Comparison of ENCODE assay signal across 10 mouse cellular contexts in the genomic region with DNA sequence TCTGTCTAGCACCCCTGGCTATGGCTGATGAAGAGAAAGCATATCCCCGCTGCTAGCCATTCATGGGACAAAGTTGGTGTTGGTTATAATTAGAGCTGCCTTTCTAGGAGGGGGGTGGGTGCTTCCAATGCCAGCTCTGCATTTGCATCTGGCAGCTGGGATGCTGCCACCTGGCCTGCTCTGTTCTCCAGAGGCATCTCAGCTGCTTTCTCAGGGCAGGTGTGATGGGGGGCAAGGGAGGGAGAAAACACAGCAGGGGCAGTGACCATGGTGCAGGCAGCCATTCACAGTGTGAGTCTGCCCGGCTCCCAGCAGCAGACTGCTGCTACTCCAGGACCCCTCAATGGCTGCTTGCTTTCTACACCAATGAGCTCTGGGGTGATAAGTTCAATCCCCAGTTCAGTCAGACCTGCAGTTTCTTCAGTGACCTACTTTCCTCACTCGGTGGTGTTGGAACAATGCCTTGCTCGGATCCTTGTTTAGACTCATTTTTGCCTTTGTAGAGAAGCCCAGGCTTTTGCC.
DNase-seq lines count a peak whose midpoint lies in the region; ATAC-seq and TF ChIP-seq lines count a peak whose summit lies in the region.
"Had no signal": no experiment of that assay in that cellular context is flagged by ENCODE, and none has a peak within 500 bp of the region (broad histone marks: within the 10 kb centered on the region; RNA-seq: fewer than 3 reads in every experiment).

No protein-coding gene starts in this region.

- DNase-seq in cerebellum, adult 11-12 months = peak; percentile 23
- no peak for DNase-seq in cerebellum, adult 8-10 months
- peak; percentile 42 to 60 for DNase-seq in cerebellum, adult 2 months
- peak; percentile 59 to 63 for DNase-seq in heart, adult 18-20 months
- DNase-seq in adrenal gland, postnatal 4 days (ENCODE audit: low spot score in 2 of 2) = no peak
- no peak for DNase-seq in frontal cortex, postnatal 14 days (ENCODE audit: low spot score in 2 of 2)
- DNase-seq in urinary bladder, postnatal 36 days (ENCODE audit: low spot score in 2 of 2) = no peak

- 33% methylated on average over 4 of the region's 4 CpGs for WGBS in cerebellum, adult 2 months
- 17% methylated on average over 4 of the region's 4 CpGs for whole genome bisulfite sequencing in hindbrain, embryonic 15.5 days

- H3K9ac ChIP-seq in hindbrain, embryonic 15.5 days = no peak overlapping the region
- H3K9ac ChIP-seq: limb, embryonic 15.5 days had no signal

- peak; percentile 50 for ATAC-seq in hindbrain, embryonic 15.5 days (ENCODE audit: low FRiP score, low read depth)

- H3K4me3 ChIP-seq in cerebellum, adult 2 months (replicated peaks; ENCODE audit: insufficient read depth, low read depth, low read length) = no peak overlapping the region
- H3K4me3 ChIP-seq in hindbrain, embryonic 15.5 days = no peak overlapping the region
- H3K4me3 ChIP-seq: erythroblast, embryonic 14.5 days; limb, embryonic 15.5 days had no signal

- no peak overlapping the region for H3K4me2 ChIP-seq in hindbrain, embryonic 15.5 days
- H3K4me2 ChIP-seq: limb, embryonic 15.5 days had no signal

- H3K36me3 ChIP-seq in hindbrain, embryonic 15.5 days = no peaks in the 10 kb centered on the region
- H3K36me3 ChIP-seq: limb, embryonic 15.5 days had no signal

- no peak for TF ChIP-seq CTCF in cerebellum, adult 2 months (IDR thresholded peaks at IDR 0.05; ENCODE audit: borderline replicate concordance, insufficient read depth, low read depth, low read length)

- no peak overlapping the region for H3K27ac ChIP-seq in cerebellum, adult 2 months (ENCODE audit: insufficient read depth, low read length)
- H3K27ac ChIP-seq in hindbrain, embryonic 15.5 days (replicated peaks) = peak overlapping the region; percentile 40; the same call in 1 of the 2 replicates
- H3K27ac ChIP-seq: limb, embryonic 15.5 days had no signal

- H3K4me1 ChIP-seq in cerebellum, adult 2 months (ENCODE audit: control insufficient read depth, insufficient read depth, low read length) = peaks cover 12% of the 10 kb centered on the region
- peaks cover 46% of the 10 kb centered on the region for H3K4me1 ChIP-seq in hindbrain, embryonic 15.5 days (replicated peaks)

- H3K27me3 ChIP-seq in cerebellum, adult 2 months (ENCODE audit: control insufficient read depth, insufficient read depth, low read length) = no peaks in the 10 kb centered on the region
- H3K27me3 ChIP-seq in hindbrain, embryonic 15.5 days = no peaks in the 10 kb centered on the region
- H3K27me3 ChIP-seq: limb, embryonic 15.5 days had no signal

- TF ChIP-seq POLR2A in cerebellum, adult 2 months (IDR thresholded peaks at IDR 0.05; ENCODE audit: borderline replicate concordance, insufficient read depth, low read length) = no peak

- H3K9me3 ChIP-seq in hindbrain, embryonic 15.5 days = no peaks in the 10 kb centered on the region
- H3K9me3 ChIP-seq: limb, embryonic 15.5 days had no signal

Comparison
In these comparisons a context has a peak if more than half of its experiments do, and no peak if none do; other contexts are left out.
1. DNase-seq: peak in cerebellum, adult 11-12 months (single experiment), cerebellum, adult 2 months (2 of 2) and heart, adult 18-20 months (2 of 2); none in cerebellum, adult 8-10 months (single experiment), adrenal gland, postnatal 4 days (0 of 2), frontal cortex, postnatal 14 days (0 of 2) and urinary bladder, postnatal 36 days (0 of 2).